Mouse (Mus musculus) hindbrain, embryonic 12.5 days (tissue): Measurements from ENCODE around the gene Ctf2. TPM values are rescaled to one million over a fixed set of nuclear protein-coding genes. Genes with fewer than 3 reads are reported as not detected.
A peak's percentile ranks its signal among the peaks of the same experiment; 100 is the strongest.
"Not testable (repeated sequence)": the region's sequence is repeated elsewhere in the genome, so short reads cannot be mapped to it uniquely, and the experiment has no call there.

Experiments used
- ATAC-seq: fragments of 200-750 bp; cut with Nextera tagmentation; 2 replicates; pipeline ENCODE4 v1.8.0; 2017; ENCODE audit warnings: moderate TSS enrichment; ENCODE audit not compliant: low FRiP score
- H3K27ac ChIP-seq: fragments of 300-500 bp; sonication (generic); 2 replicates; pipeline ENCODE4 v1.5.1; 2016; ENCODE audit warnings: mild to moderate bottlenecking
- H3K27me3 ChIP-seq: fragments of 300-500 bp; sonication (generic); 2 replicates; pipeline ENCODE4 v1.6.1; 2016; ENCODE audit warnings: mild to moderate bottlenecking
- H3K36me3 ChIP-seq: fragments of 300-500 bp; sonication (generic); 2 replicates; pipeline ENCODE4 v1.6.1; 2016; ENCODE audit warnings: mild to moderate bottlenecking
- H3K4me1 ChIP-seq: fragments of 300-500 bp; sonication (generic); 2 replicates; pipeline ENCODE4 v1.6.1; 2016
- H3K4me2 ChIP-seq: fragments of 300-500 bp; sonication (generic); replicated peaks from 2 replicates; pipeline ENCODE4 v1.6.1; 2016; ENCODE audit warnings: mild to moderate bottlenecking
- H3K4me3 ChIP-seq: fragments of 300-500 bp; sonication (generic); 2 replicates; pipeline ENCODE4 v1.5.1; 2016; ENCODE audit warnings: mild to moderate bottlenecking
- H3K9ac ChIP-seq: fragments of 300-500 bp; sonication (generic); 2 replicates; pipeline ENCODE4 v1.6.1; 2016; ENCODE audit warnings: mild to moderate bottlenecking, moderate library complexity
- H3K9me3 ChIP-seq: fragments of 300-500 bp; sonication (generic); replicated peaks from 2 replicates; pipeline ENCODE4 v1.6.1; 2016; ENCODE audit warnings: mild to moderate bottlenecking
- WGBS: fragments of 180-500 bp; shearing (Covaris S2); methylation state at CpG from one replicate; pipeline ENCODE4 v1.1.7; 2016; 5-methylcytosine and 5-hydroxymethylcytosine counted together
- polyA plus RNA-seq: library from polyadenylated mRNA; unstranded; fragments of >200 nt; fragmentation: Nextera tagmentation; extraction: Ambion mirVana; gene quantifications from 2 replicates; pipeline ENCODE4 v1.2.1, GENCODE M21; 2016

Ctf2 gene
- 0.21 TPM in 1 of 2 replicates, not detected in the other for polyA plus RNA-seq

- not testable (repeated sequence) for ATAC-seq, H3K27me3 ChIP-seq, H3K4me3 ChIP-seq, H3K4me1 ChIP-seq, H3K9ac ChIP-seq, H3K27ac ChIP-seq, H3K4me2 ChIP-seq, H3K36me3 ChIP-seq, H3K9me3 ChIP-seq
- 100% methylated on average over 1 of the region's 5 CpGs for WGBS
Observed at GRCm38 (mm10) chr7:127732066-127732465, at the start of gene Ctf2. TSS of gene Ctf2 (minus strand) at chr7:127732166.

- WGBS: 78% methylated on average over 4 of the region's 4 CpGs
- Histone ChIP-seq H3K36me3 (peaks cover 37% of the 10 kb centered on the region), H3K9me3 (no peaks in the 10 kb centered on the region), H3K27me3 (no peaks in the 10 kb centered on the region), H3K4me1 (peaks cover 11% of the 10 kb centered on the region), H3K9ac (peak overlapping the region; percentile 95), H3K27ac (no peak overlapping the region), H3K4me2 (peak overlapping the region; percentile 85), H3K4me3 (peak overlapping the region; percentile 94)
- ATAC-seq: no peak
Observed at GRCm38 (mm10) chr7:127778350-127778749, 46.4 kb upstream of the Ctf2 start.

DNA sequence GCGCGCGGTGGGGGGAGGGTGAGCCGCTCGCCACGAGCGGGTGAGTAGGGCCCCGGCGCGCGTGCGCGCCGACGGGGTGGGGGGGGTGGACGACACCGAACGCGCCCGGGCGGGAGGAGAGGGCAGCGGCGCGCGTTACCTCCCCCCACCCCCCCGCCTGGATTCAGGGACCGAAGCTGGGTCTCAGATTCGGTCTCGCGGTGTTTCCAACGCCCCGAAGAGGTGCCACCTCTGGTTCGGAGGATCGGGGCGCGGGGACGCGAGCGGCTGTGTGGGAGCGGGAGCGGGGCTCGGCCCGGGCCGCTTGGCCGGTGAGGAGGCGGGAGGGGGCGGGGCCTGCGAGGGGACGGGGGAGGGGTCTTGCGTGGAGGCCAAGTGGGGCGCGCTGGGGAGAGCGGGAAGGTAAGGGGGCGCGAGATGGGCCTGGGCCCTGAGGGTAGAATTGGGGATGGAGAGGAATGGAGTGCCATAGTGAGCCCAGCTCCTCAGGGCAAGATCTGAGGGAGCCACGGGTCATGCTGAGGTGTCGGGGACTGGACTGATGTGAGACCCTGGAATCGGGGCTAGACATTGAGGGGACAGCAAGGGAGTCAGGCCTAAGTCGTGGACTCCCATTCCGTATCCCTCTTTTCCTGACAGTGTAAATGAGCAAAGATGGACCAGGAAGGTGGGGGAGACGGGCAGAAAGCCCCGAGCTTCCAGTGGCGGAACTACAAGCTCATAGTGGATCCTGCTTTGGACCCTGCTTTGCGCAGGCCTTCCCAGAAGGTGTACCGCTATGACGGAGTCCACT is 45.7 kb upstream of the Ctf2 start:
- peak; percentile 51 for ATAC-seq
- Histone ChIP-seq H3K4me1 (peaks cover 11% of the 10 kb centered on the region), H3K9me3 (no peaks in the 10 kb centered on the region), H3K27me3 (no peaks in the 10 kb centered on the region), H3K9ac (peak overlapping the region; percentile 95), H3K4me2 (peak overlapping the region; percentile 85), H3K36me3 (peaks cover 33% of the 10 kb centered on the region), H3K4me3 (peak overlapping the region; percentile 94), H3K27ac (peak overlapping the region; percentile 92)
- 3% methylated on average over 62 of the region's 66 CpGs for WGBS

DNA sequence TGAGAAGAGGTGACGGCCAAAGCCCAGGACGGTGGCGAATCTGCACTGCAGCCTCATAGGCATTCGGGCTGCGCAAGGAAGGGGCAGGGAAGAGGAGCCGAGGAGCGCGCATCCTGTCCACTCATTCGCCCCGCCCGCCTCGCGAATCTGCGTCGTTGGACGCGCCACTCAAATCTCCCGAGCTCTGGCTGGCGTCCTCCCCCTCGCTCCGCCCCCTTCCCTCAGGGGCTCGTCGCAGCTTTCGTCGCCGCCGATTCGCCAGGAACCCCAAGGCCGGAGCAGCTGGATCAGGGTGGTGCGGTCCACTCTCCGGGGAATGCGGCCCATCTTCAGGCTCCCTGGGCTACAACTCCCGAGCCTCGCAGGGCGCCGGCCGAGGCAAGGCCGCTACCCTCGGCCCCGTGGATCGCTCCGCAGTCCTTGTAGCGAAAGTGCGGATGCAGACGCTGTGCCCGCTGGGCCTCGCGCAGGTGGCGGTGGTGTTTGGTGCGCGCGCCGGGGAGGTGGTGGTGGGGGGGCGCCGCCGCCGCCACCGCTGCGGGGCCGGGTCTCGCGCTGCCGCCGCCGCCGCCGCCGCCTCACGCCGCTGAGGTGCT is 45.0 kb upstream of the Ctf2 start:
- Histone ChIP-seq H3K4me2 (peak overlapping the region; percentile 85), H3K4me1 (peaks cover 11% of the 10 kb centered on the region), H3K9ac (peak overlapping the region; percentile 95), H3K27me3 (no peaks in the 10 kb centered on the region), H3K36me3 (peaks cover 26% of the 10 kb centered on the region), H3K9me3 (no peaks in the 10 kb centered on the region), H3K4me3 (peak overlapping the region; percentile 94), H3K27ac (peak overlapping the region; percentile 92)
- peak; percentile 91 for ATAC-seq
- WGBS: under 1% methylated on average over 69 of the region's 70 CpGs

GRCm38 (mm10) chr7:127776426-127776825 is 44.5 kb upstream of the Ctf2 start, which contains the start of gene Setd1a:
TSS of gene Setd1a (plus strand) at chr7:127776670.
- peak within 1 kb of the TSS; percentile 95 for H3K9ac ChIP-seq
- under 1% methylated on average over 23 of the region's 23 CpGs for WGBS
- H3K27ac ChIP-seq: peak within 1 kb of the TSS; percentile 92
- no peaks in the 10 kb centered on the region for H3K9me3 ChIP-seq
- peaks cover 11% of the 10 kb centered on the region for H3K4me1 ChIP-seq
- H3K27me3 ChIP-seq: no peaks in the 10 kb centered on the region
- peak within 1 kb of the TSS; percentile 94 for H3K4me3 ChIP-seq
- ATAC-seq: peak; percentile 67
- peak within 1 kb of the TSS; percentile 85 for H3K4me2 ChIP-seq
- peaks cover 21% of the 10 kb centered on the region for H3K36me3 ChIP-seq

DNA sequence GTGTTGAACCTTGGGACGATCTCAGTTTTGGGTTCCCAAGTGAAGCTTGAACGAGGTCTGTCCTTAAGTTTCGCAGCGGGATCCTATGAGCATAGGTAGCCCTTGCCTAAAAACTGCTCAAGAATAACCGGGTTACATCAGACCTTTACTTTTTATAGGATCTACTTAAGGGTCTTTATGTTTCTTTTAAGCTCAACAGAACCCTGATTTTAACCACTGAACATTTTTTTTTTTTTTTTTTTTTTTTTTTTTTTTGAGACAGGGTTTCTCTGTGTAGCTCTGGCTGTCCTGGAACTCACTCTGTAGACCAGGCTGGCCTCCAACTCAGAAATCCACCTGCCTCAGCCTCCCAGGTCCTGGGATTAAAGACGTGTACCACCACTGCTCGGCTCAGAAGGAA is 43.9 kb upstream of the Ctf2 start:
- not testable (repeated sequence) for ATAC-seq, H3K9me3 ChIP-seq, H3K27me3 ChIP-seq
- peak overlapping the region; percentile 94 for H3K4me3 ChIP-seq
- peaks cover 15% of the 10 kb centered on the region for H3K36me3 ChIP-seq
- H3K4me2 ChIP-seq: peak overlapping the region; percentile 85
- H3K9ac ChIP-seq: peak overlapping the region; percentile 95
- H3K4me1 ChIP-seq: peaks cover 11% of the 10 kb centered on the region
- H3K27ac ChIP-seq: peak overlapping the region; percentile 92; the same call in 1 of the 2 replicates
- 72% methylated on average over 7 of the region's 7 CpGs for WGBS

DNA sequence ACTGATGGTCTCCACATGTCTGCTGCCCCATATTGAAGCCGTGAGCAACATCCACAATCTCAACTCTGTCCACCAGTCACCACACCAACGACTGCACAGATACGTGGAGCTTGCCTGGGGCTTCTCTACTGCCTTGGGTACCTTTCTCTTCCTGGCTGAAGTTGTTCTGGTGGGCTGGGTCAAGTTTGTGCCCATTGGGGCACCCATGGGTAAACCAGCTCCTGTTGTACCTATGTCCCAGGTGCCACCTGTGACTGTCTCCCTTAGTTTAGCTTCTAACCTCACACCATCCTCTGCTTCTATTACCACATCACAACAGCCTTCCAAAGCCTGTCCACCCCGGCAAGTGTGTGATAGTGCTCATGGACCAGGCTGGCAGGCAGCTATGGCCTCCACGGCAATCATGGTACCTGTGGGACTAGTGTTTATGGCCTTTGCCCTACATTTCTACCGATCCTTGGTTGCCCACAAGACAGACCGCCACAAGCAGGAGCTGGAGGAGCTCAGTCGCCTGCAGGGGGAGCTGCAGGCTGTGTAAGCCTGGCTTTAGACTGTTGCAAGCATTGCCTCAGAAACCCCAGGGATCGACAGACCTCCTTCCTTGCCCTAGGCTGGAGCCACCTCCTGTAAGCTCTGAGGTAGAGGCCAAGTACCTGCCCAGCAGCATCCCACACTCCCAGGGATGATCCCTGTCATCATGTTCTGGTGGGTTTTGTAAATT is 41.9 kb upstream of the Ctf2 start:
- Histone ChIP-seq H3K4me1 (peaks cover 31% of the 10 kb centered on the region), H3K9me3 (no peaks in the 10 kb centered on the region), H3K36me3 (no peaks in the 10 kb centered on the region), H3K27me3 (no peaks in the 10 kb centered on the region), H3K27ac (0 out of 2 replicates have a peak overlapping the region, but pooled peaks have one; percentile 7), H3K4me3 (peak overlapping the region; percentile 6; the same call in 1 of the 2 replicates), H3K4me2 (no peak overlapping the region), H3K9ac (0 out of 2 replicates have a peak overlapping the region, but pooled peaks have one; percentile 15)
- WGBS: 42% methylated on average over 9 of the region's 9 CpGs
- no peak for ATAC-seq

DNA sequence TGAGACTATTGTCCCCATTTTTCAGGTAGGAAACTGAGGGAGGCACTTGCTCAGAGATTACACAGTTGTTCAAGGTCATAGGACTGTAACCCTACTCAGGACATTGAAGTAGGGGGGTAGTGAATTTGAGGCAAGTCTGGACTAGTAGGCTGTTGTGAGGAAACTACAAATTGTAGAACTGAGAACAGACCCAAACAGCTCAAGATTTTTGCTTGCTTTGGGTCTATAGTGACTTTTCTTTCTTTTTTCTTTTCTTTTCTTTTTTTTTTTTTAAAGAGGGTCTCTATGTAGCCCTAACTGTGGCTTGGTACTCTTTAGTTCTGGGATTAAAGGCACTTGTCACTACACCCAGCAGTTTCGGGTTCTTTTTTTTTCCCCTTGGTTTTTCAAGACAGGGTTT is 40.6 kb upstream of the Ctf2 start:
- H3K27me3 ChIP-seq: no peaks in the 10 kb centered on the region
- H3K4me2 ChIP-seq: no peak overlapping the region
- H3K9ac ChIP-seq: no peak overlapping the region
- H3K4me3 ChIP-seq: no peak overlapping the region
- peaks cover 10% of the 10 kb centered on the region for H3K36me3 ChIP-seq
- H3K4me1 ChIP-seq: peaks cover 30% of the 10 kb centered on the region
- 93% methylated on average over 1 of the region's 1 CpGs for WGBS
- H3K9me3 ChIP-seq: no peaks in the 10 kb centered on the region
- ATAC-seq: no peak
- no peak overlapping the region for H3K27ac ChIP-seq

DNA sequence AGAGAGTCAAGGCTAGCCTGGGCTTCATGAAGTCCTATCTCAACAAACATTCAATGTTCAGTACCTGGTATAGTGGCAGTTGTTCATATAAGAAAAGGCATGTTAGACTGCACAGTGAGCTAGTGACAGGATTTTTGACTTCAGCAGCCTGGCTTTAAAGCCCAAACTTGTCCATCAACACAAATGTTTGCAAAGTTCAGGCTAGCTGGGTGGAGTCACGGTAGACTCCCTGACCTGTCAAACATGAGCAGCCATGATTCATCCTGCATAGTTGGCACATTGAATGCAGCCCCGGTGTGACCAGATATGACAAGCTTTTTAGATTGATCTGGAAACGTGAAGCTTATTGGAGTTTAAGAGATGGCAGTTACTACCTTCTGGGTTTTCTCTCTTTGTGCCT is 40.1 kb upstream of the Ctf2 start:
- 84% methylated on average over 3 of the region's 3 CpGs for WGBS
- H3K4me3 ChIP-seq: no peak overlapping the region
- no peaks in the 10 kb centered on the region for H3K27me3 ChIP-seq
- H3K9me3 ChIP-seq: no peaks in the 10 kb centered on the region
- peaks cover 30% of the 10 kb centered on the region for H3K4me1 ChIP-seq
- no peak for ATAC-seq
- no peak overlapping the region for H3K9ac ChIP-seq
- H3K4me2 ChIP-seq: no peak overlapping the region
- H3K36me3 ChIP-seq: peaks cover 15% of the 10 kb centered on the region
- no peak overlapping the region for H3K27ac ChIP-seq

GRCm38 (mm10) chr7:127771262-127771661 is 39.3 kb upstream of the Ctf2 start:
- Histone ChIP-seq H3K4me3 (no peak overlapping the region), H3K4me1 (peaks cover 30% of the 10 kb centered on the region), H3K27me3 (no peaks in the 10 kb centered on the region), H3K4me2 (no peak overlapping the region), H3K9me3 (no peaks in the 10 kb centered on the region), H3K27ac (no peak overlapping the region), H3K9ac (no peak overlapping the region), H3K36me3 (peaks cover 23% of the 10 kb centered on the region)
- 73% methylated on average over 5 of the region's 5 CpGs for WGBS
- ATAC-seq: no peak

DNA sequence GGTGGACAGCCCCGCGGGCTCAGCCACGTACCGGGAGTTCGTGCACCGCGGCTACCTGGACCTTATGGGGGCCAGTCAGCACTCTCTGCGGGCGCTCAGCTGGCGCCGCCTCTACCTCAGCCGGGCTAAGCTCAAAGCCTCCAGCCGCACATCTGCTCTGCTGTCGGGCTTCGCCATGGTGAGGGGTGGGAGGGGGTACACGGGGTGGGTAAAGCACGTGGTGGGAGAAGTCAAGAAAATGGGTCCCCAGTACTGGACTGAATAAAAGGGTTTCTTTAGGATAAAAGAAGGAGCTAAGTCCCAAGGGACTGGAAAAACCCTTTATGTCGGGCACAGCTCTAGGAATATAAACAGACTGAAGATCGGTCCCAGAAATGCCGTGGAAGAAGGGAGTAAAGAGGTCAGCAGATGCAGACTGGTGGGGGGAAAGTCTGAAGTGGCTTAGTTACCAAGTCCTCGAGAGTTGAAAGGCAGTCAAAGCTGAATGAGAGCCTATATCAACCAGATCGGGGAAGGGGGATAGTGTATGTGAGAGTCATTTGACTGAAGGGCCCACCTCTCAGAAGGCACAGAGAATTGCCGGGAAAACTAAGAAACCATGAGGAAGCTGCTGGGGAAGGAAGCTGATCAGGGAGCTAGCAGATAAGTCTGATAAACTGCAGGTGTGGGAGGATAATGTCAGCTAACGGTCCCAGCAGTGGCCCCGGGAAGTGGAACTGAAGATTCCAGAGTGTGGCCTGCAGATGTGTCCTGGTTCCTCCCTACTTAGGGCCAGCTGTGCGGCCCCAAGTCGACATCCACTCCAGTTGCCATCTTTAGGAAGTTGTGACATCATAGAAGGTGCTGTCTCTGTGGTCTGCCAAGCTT is 38.3 kb upstream of the Ctf2 start:
- Histone ChIP-seq H3K4me1 (peaks cover 30% of the 10 kb centered on the region), H3K4me2 (peak overlapping the region; percentile 80), H3K4me3 (peak overlapping the region; percentile 51), H3K9ac (peak overlapping the region; percentile 74), H3K36me3 (peaks cover 31% of the 10 kb centered on the region), H3K27me3 (no peaks in the 10 kb centered on the region), H3K9me3 (no peaks in the 10 kb centered on the region), H3K27ac (peak overlapping the region; percentile 77)
- ATAC-seq: peak; percentile 33
- 4% methylated on average over 27 of the region's 27 CpGs for WGBS
